Mouse (Mus musculus): ENCODE data around the gene Tenm3. TPM values are rescaled to one million over a fixed set of nuclear protein-coding genes. Genes with fewer than 3 reads are reported as not detected.
A peak's percentile ranks its signal among the peaks of the same experiment; 100 is the strongest.

Gene Tenm3
- polyA plus RNA-seq, 1 experiment from 2014 or later = 57.1 TPM

GRCm38 (mm10) chr8:48400572-48400972 is 443.2 kb downstream of the Tenm3 start:
- Histone ChIP-seq H3K9ac (replicated peaks) (no peak overlapping the region), H3K4me1 (replicated peaks) (peaks cover 19% of the 10 kb centered on the region), H3K4me2 (replicated peaks) (peak overlapping the region; percentile 28), H3K36me3 (no peaks in the 10 kb centered on the region), H3K9me3 (no peaks in the 10 kb centered on the region), H3K27me3 (no peaks in the 10 kb centered on the region), H3K27ac (peak overlapping the region; percentile 65), H3K4me3 (replicated peaks) (no peak overlapping the region; the same call in 1 of the 2 replicates)
- ATAC-seq = peak; percentile 90
- WGBS = 15% methylated on average over 12 of the region's 12 CpGs

- Histone ChIP-seq H3K4me3 (replicated peaks) (no peak overlapping the region), H3K27ac (no peak overlapping the region), H3K9ac (replicated peaks) (no peak overlapping the region), H3K4me2 (replicated peaks) (no peak overlapping the region), H3K4me1 (replicated peaks) (0 out of 2 replicates have a peak, but pooled peaks cover 6% of the 10 kb centered on the region), H3K36me3 (no peaks in the 10 kb centered on the region), H3K9me3 (no peaks in the 10 kb centered on the region), H3K27me3 (no peaks in the 10 kb centered on the region)
- no peak for ATAC-seq
- WGBS = 79% methylated on average over 10 of the region's 10 CpGs
Observed at GRCm38 (mm10) chr8:48385833-48386232, 457.9 kb downstream of the Tenm3 start.

GRCm38 (mm10) chr8:48380035-48380434 is 463.7 kb downstream of the Tenm3 start:
- Histone ChIP-seq H3K4me3 (replicated peaks) (no peak overlapping the region), H3K4me1 (replicated peaks) (peaks cover 25% of the 10 kb centered on the region; the same call in 1 of the 2 replicates), H3K27ac (no peak overlapping the region), H3K4me2 (replicated peaks) (no peak overlapping the region), H3K36me3 (no peaks in the 10 kb centered on the region), H3K9me3 (no peaks in the 10 kb centered on the region), H3K27me3 (no peaks in the 10 kb centered on the region), H3K9ac (replicated peaks) (no peak overlapping the region)
- no peak for ATAC-seq
- 90% methylated on average over 12 of the region's 12 CpGs for WGBS

- H3K27me3 ChIP-seq = no peaks in the 10 kb centered on the region
- H3K4me1 ChIP-seq (replicated peaks) = peaks cover 25% of the 10 kb centered on the region; the same call in 1 of the 2 replicates
- no peak overlapping the region for H3K27ac ChIP-seq
- H3K36me3 ChIP-seq = no peaks in the 10 kb centered on the region
- no peak overlapping the region for H3K9ac ChIP-seq (replicated peaks)
- H3K4me3 ChIP-seq (replicated peaks) = no peak overlapping the region
- 73% methylated on average over 6 of the region's 6 CpGs for WGBS
- H3K9me3 ChIP-seq = no peaks in the 10 kb centered on the region
- H3K4me2 ChIP-seq (replicated peaks) = no peak overlapping the region
- peak; percentile 50; the same call in 1 of the 2 replicates for ATAC-seq
Observed at GRCm38 (mm10) chr8:48376774-48377173, 467.0 kb downstream of the Tenm3 start.

- WGBS = 66% methylated on average over 5 of the region's 5 CpGs
- no peaks in the 10 kb centered on the region for H3K27me3 ChIP-seq
- H3K4me3 ChIP-seq (replicated peaks) = no peak overlapping the region
- H3K36me3 ChIP-seq = no peaks in the 10 kb centered on the region
- no peak overlapping the region for H3K9ac ChIP-seq (replicated peaks)
- no peak overlapping the region for H3K27ac ChIP-seq
- H3K4me2 ChIP-seq (replicated peaks) = no peak overlapping the region
- H3K4me1 ChIP-seq (replicated peaks) = peaks cover 25% of the 10 kb centered on the region; the same call in 1 of the 2 replicates
- H3K9me3 ChIP-seq = no peaks in the 10 kb centered on the region
- ATAC-seq = peak; percentile 52; the same call in 1 of the 2 replicates
Observed at GRCm38 (mm10) chr8:48375183-48375582, 468.6 kb downstream of the Tenm3 start.

- Histone ChIP-seq H3K4me1 (replicated peaks) (peaks cover 20% of the 10 kb centered on the region; the same call in 1 of the 2 replicates), H3K27ac (no peak overlapping the region), H3K4me2 (replicated peaks) (no peak overlapping the region), H3K36me3 (no peaks in the 10 kb centered on the region), H3K4me3 (replicated peaks) (no peak overlapping the region), H3K9me3 (no peaks in the 10 kb centered on the region), H3K27me3 (no peaks in the 10 kb centered on the region), H3K9ac (replicated peaks) (no peak overlapping the region)
- no peak for ATAC-seq
- 95% methylated on average over 11 of the region's 11 CpGs for WGBS
Observed at GRCm38 (mm10) chr8:48373404-48373803, 470.3 kb downstream of the Tenm3 start.

- no peak for ATAC-seq
- Histone ChIP-seq H3K27ac (no peak overlapping the region), H3K36me3 (no peaks in the 10 kb centered on the region), H3K4me1 (replicated peaks) (peaks cover 9% of the 10 kb centered on the region), H3K9me3 (no peaks in the 10 kb centered on the region), H3K4me2 (replicated peaks) (no peak overlapping the region), H3K9ac (replicated peaks) (no peak overlapping the region), H3K27me3 (no peaks in the 10 kb centered on the region), H3K4me3 (replicated peaks) (no peak overlapping the region)
- WGBS = 86% methylated on average over 10 of the region's 10 CpGs
Observed at GRCm38 (mm10) chr8:48367164-48367563, 476.6 kb downstream of the Tenm3 start.

GRCm38 (mm10) chr8:48356849-48357248 is 486.9 kb downstream of the Tenm3 start:
- H3K27me3 ChIP-seq = no peaks in the 10 kb centered on the region
- no peak for ATAC-seq

GRCm38 (mm10) chr8:48353458-48353857 is 490.3 kb downstream of the Tenm3 start:
- no peaks in the 10 kb centered on the region for H3K4me1 ChIP-seq (replicated peaks)
- ATAC-seq = no peak
- WGBS = 98% methylated on average over 6 of the region's 6 CpGs

More at GRCm38 (mm10) chr8:48356849-48357248, 486.9 kb downstream of the Tenm3 start:
- H3K4me1 ChIP-seq (replicated peaks) = no peaks in the 10 kb centered on the region
- 0 out of 2 replicates have a peak, but pooled peaks cover 4% of the 10 kb centered on the region for H3K9me3 ChIP-seq
- 95% methylated on average over 2 of the region's 2 CpGs for WGBS
- no peak overlapping the region for H3K4me2 ChIP-seq (replicated peaks)
- H3K36me3 ChIP-seq = peaks cover 9% of the 10 kb centered on the region
- no peak overlapping the region for H3K9ac ChIP-seq (replicated peaks)
- H3K27ac ChIP-seq = no peak overlapping the region
- H3K4me3 ChIP-seq (replicated peaks) = no peak overlapping the region

GRCm38 (mm10) chr8:48348901-48349300 is 494.9 kb downstream of the Tenm3 start:
- 0 out of 2 replicates have a peak, but pooled peaks cover 5% of the 10 kb centered on the region for H3K27me3 ChIP-seq
- H3K9me3 ChIP-seq = 0 out of 2 replicates have a peak, but pooled peaks cover 4% of the 10 kb centered on the region
- H3K9ac ChIP-seq (replicated peaks) = no peak overlapping the region
- H3K36me3 ChIP-seq = peaks cover 15% of the 10 kb centered on the region
- H3K27ac ChIP-seq = no peak overlapping the region
- H3K4me3 ChIP-seq (replicated peaks) = no peak overlapping the region
- no peak overlapping the region for H3K4me2 ChIP-seq (replicated peaks)
- peaks cover 7% of the 10 kb centered on the region for H3K4me1 ChIP-seq (replicated peaks)
- 87% methylated on average over 5 of the region's 5 CpGs for WGBS
- no peak for ATAC-seq

More at GRCm38 (mm10) chr8:48353458-48353857, 490.3 kb downstream of the Tenm3 start:
- Histone ChIP-seq H3K36me3 (peaks cover 15% of the 10 kb centered on the region), H3K9ac (replicated peaks) (no peak overlapping the region), H3K9me3 (0 out of 2 replicates have a peak, but pooled peaks cover 4% of the 10 kb centered on the region), H3K4me2 (replicated peaks) (no peak overlapping the region), H3K27me3 (no peaks in the 10 kb centered on the region), H3K27ac (no peak overlapping the region), H3K4me3 (replicated peaks) (no peak overlapping the region)

- Histone ChIP-seq H3K27me3 (0 out of 2 replicates have a peak, but pooled peaks cover 6% of the 10 kb centered on the region), H3K4me2 (replicated peaks) (no peak overlapping the region), H3K4me3 (replicated peaks) (no peak overlapping the region), H3K36me3 (peaks cover 15% of the 10 kb centered on the region), H3K27ac (no peak overlapping the region), H3K9me3 (0 out of 2 replicates have a peak, but pooled peaks cover 4% of the 10 kb centered on the region), H3K9ac (replicated peaks) (no peak overlapping the region), H3K4me1 (replicated peaks) (peaks cover 12% of the 10 kb centered on the region)
- no peak for ATAC-seq
- 95% methylated on average over 4 of the region's 4 CpGs for WGBS
Observed at GRCm38 (mm10) chr8:48348386-48348785, 495.4 kb downstream of the Tenm3 start.

- ATAC-seq = no peak
- H3K27me3 ChIP-seq = peaks cover 21% of the 10 kb centered on the region
- WGBS = 62% methylated on average over 18 of the region's 18 CpGs
- no peaks in the 10 kb centered on the region for H3K36me3 ChIP-seq
- H3K4me3 ChIP-seq (replicated peaks) = no peak overlapping the region
- H3K27ac ChIP-seq = peak overlapping the region; percentile 44; the same call in 1 of the 2 replicates
- no peak overlapping the region for H3K9ac ChIP-seq (replicated peaks)
- H3K4me1 ChIP-seq (replicated peaks) = peaks cover 34% of the 10 kb centered on the region
- H3K4me2 ChIP-seq (replicated peaks) = peak overlapping the region; percentile 51; the same call in 1 of the 2 replicates
- H3K9me3 ChIP-seq = no peaks in the 10 kb centered on the region
Observed at GRCm38 (mm10) chr8:48343067-48343420, 500.7 kb downstream of the Tenm3 start.

Measured in midbrain, embryonic 13.5 days (tissue).